Mouse (Mus musculus) E14TG2a.4 (cell line): ENCODE measurements at regions not wholly inside any gene's neighbourhood (a gene's known extent, or its start where the extent isn't known, plus 50 kb on each side); places are given as distances from the start of the nearest gene placed in this dataset.

ENCODE experiments used
- H3K27me3 ChIP-seq: 2 replicates; pipeline ENCODE4 v1.6.1; 2014; ENCODE audit warnings: low read length, control low read depth; ENCODE audit not compliant: insufficient read depth
- H3K36me3 ChIP-seq: 2 replicates; pipeline ENCODE4 v1.6.1; 2014; ENCODE audit warnings: low read length, control low read depth; ENCODE audit not compliant: insufficient read depth
- H3K4me1 ChIP-seq: replicated peaks from 2 replicates; pipeline ENCODE4 v1.6.1; 2014; ENCODE audit warnings: low read depth, low read length, control low read depth
- H3K4me3 ChIP-seq: replicated peaks from 2 replicates; pipeline ENCODE4 v1.5.1; 2014; ENCODE audit warnings: mild to moderate bottlenecking, low read length
- H3K9me3 ChIP-seq: 2 replicates; pipeline ENCODE4 v1.6.1; 2014; ENCODE audit warnings: low read length, control low read depth
- CTCF ChIP-seq: conservative IDR thresholded peaks from 2 replicates; pipeline ENCODE4 v1.5.1; 2014; ENCODE audit warnings: low read length
- NANOG ChIP-seq: IDR thresholded peaks from 2 replicates; pipeline ENCODE4 v1.6.1; 2014; ENCODE audit warnings: borderline replicate concordance, low read length, mixed read lengths
- POU5F1 ChIP-seq: IDR thresholded peaks from 2 replicates; pipeline ENCODE4 v1.6.1; 2014; ENCODE audit warnings: low read length, borderline replicate concordance

GRCm38 (mm10) chr6:117479376-117479775 is 311.0 kb downstream of the Cxcl12 start:
- Histone ChIP-seq H3K4me3 (no peak overlapping the region), H3K9me3 (no peaks in the 10 kb centered on the region), H3K4me1 (no peaks in the 10 kb centered on the region), H3K36me3 (no peaks in the 10 kb centered on the region), H3K27me3 (no peaks in the 10 kb centered on the region)
- no peak for TF ChIP-seq POU5F1
- TF ChIP-seq NANOG: no peak
- TF ChIP-seq CTCF: no peak

DNA sequence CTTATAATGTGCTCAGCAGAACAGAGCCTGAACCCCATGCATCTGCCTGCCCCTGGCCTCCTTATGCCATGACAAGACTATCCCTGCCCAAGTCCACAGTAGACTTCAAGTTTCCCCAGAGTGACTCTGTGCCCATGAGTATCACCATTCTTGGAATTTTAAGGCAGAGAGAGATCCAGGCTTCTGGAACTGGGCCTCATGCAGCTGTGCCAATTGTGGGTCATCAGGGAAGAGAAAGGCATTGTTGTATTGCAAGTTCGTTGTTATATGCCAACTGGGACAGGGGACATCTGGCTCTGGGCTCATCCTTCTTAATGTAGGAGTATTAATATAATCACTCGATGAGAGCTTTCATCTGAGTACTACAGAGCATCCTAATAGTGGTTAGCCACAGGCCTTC is 312.1 kb downstream of the Cxcl12 start:
- Histone ChIP-seq H3K9me3 (no peaks in the 10 kb centered on the region), H3K27me3 (no peaks in the 10 kb centered on the region), H3K4me3 (no peak overlapping the region), H3K36me3 (no peaks in the 10 kb centered on the region), H3K4me1 (no peaks in the 10 kb centered on the region)
- TF ChIP-seq POU5F1 (no peak), CTCF (no peak), NANOG (no peak)

DNA sequence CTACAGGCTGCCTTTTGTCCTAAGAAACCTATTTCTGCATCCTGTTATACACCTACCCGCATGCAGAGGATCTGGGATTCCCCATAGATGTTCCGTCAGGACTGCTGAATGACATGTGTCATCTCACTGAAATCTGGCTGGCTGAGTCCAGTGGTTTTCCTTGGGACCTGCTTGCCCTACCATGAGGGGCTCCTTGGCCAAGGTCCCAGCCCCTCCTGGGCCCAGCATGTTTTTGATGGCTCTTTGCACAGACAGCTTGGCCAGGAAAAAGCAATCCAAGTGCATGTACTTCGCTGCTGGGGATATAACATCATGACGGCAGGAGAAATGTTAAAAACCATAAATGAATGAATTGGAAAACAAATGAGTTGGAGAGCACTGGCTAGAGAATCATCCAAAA is 320.8 kb downstream of the Cxcl12 start:
- no peaks in the 10 kb centered on the region for H3K27me3 ChIP-seq
- H3K9me3 ChIP-seq: no peaks in the 10 kb centered on the region
- no peaks in the 10 kb centered on the region for H3K4me1 ChIP-seq
- H3K36me3 ChIP-seq: no peaks in the 10 kb centered on the region
- TF ChIP-seq NANOG (no peak), CTCF (no peak), POU5F1 (no peak)
- no peak overlapping the region for H3K4me3 ChIP-seq

DNA sequence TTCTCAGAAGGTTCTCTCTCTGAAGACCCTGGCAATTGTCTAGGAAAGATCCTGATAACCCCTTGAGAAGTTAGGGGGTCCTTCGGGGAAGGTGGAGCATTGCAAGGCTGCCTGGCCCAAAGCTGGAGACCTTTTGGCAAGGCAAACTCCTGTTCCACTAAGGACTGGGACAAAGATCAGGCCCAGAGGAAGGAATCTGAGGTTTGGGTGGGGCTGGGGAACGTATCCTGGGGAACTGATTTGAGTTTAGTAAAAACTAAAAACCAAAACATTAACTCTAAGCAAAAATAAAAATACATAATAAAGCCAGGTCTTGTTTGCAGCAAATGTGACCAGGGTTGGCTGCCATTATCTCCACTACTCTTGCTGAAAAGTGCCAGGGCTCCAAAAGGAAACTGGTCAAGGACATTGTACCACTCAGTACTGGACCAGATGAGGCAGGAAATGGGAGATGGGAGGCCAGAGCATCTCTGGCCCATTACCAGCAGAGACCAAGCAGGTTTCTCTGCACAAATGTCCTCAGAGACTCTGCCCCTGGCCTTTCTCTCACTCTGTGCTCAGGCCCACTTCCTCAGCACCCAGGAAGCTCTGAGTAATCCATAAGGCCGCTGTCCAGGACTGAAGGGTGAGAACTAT is 321.5 kb downstream of the Cxcl12 start:
- Histone ChIP-seq H3K4me3 (no peak overlapping the region), H3K4me1 (no peaks in the 10 kb centered on the region), H3K27me3 (no peaks in the 10 kb centered on the region), H3K36me3 (no peaks in the 10 kb centered on the region), H3K9me3 (no peaks in the 10 kb centered on the region)
- TF ChIP-seq CTCF (no peak), POU5F1 (no peak), NANOG (no peak)

- Histone ChIP-seq H3K27me3 (no peaks in the 10 kb centered on the region), H3K36me3 (no peaks in the 10 kb centered on the region), H3K4me3 (no peak overlapping the region), H3K4me1 (no peaks in the 10 kb centered on the region), H3K9me3 (no peaks in the 10 kb centered on the region)
- TF ChIP-seq POU5F1 (no peak), NANOG (no peak), CTCF (no peak)
Observed at GRCm38 (mm10) chr6:117494971-117495370, 326.6 kb downstream of the Cxcl12 start.

DNA sequence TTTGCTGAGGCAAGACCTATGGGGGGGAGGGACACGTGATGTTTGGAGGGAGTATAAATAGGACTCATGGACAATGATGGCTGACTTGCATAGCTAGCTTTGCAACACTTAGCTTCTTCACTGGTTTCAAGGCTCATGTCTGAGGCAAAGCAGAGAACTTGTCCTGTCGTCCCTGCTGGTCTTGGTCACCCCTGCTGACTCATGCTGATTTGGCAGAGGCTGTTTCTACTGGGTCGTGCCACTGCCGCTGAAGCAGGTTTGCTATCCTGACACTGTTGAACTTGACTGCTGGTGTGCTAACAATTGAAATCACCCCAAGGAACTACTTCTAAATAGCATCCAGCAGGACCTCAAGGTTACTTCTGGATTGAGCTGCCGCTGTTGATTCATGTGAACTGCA is 329.0 kb downstream of the Cxcl12 start:
- Histone ChIP-seq H3K4me1 (no peaks in the 10 kb centered on the region), H3K36me3 (no peaks in the 10 kb centered on the region), H3K4me3 (no peak overlapping the region), H3K27me3 (no peaks in the 10 kb centered on the region), H3K9me3 (no peaks in the 10 kb centered on the region)
- TF ChIP-seq NANOG (no peak), POU5F1 (no peak), CTCF (no peak)

DNA sequence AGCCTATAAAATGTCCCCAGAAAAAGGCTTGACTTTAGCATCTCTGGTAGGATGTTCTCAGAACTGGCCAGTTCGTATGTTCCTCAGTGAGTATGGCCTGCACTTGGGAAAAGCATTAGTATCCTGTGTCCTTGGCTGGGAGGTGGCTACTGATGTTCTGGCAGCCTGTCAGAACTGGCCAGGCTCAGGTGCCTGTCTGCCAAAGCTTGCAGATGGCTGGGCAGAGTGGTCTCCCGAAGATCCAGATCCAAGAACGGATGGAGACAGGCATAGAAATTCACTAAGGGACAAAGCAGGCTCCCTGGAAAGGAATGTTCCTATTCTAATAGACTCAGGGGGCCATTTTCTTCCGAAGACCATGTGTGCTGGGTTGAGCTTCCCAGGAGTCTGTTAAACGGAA is 329.6 kb downstream of the Cxcl12 start:
- Histone ChIP-seq H3K4me1 (no peaks in the 10 kb centered on the region), H3K36me3 (no peaks in the 10 kb centered on the region), H3K27me3 (no peaks in the 10 kb centered on the region), H3K9me3 (no peaks in the 10 kb centered on the region), H3K4me3 (no peak overlapping the region)
- TF ChIP-seq POU5F1: no peak
- no peak for TF ChIP-seq CTCF

DNA sequence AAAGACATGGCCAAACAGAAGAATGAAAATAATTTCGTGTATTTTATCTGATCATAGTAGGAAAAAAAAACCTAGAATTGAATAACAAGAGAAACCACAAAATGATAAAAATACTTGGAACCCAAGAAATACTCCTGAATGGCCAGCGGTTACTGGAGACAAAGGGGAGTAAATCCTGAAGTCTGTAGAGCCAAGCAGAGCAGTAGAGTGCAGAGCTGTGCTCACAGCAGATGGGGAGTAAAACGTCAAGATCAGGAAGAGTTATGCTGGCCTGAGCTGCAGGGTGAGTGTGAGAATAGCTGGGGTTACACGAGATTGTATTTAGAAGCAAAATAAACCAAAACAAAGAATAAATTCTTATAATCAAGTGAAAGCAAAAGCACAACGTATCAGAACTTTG is 334.0 kb downstream of the Cxcl12 start:
- H3K4me1 ChIP-seq: no peaks in the 10 kb centered on the region
- H3K4me3 ChIP-seq: no peak overlapping the region
- TF ChIP-seq POU5F1 (no peak), NANOG (no peak), CTCF (no peak)
- no peaks in the 10 kb centered on the region for H3K27me3 ChIP-seq
- H3K36me3 ChIP-seq: no peaks in the 10 kb centered on the region
- H3K9me3 ChIP-seq: no peaks in the 10 kb centered on the region

GRCm38 (mm10) chr6:117504771-117505170 is 336.2 kb upstream of the Zfp637 start:
- TF ChIP-seq NANOG (no peak), POU5F1 (no peak), CTCF (no peak)
- Histone ChIP-seq H3K4me3 (no peak overlapping the region), H3K36me3 (no peaks in the 10 kb centered on the region), H3K9me3 (no peaks in the 10 kb centered on the region), H3K27me3 (no peaks in the 10 kb centered on the region), H3K4me1 (no peaks in the 10 kb centered on the region)
